Mouse (Mus musculus): ENCODE measurements around the gene Pou2f3.

Gene Pou2f3

GRCm38 (mm10) chr9:43230886-43231285, 20.7 kb upstream of the Pou2f3 start:
- DNase-seq (ENCODE audit: low spot score) = no peak

- no peak for DNase-seq (ENCODE audit: low spot score)
Measured at GRCm38 (mm10) chr9:43229962-43230361, 19.8 kb upstream of the Pou2f3 start.

GRCm38 (mm10) chr9:43229398-43229895, 19.3 kb upstream of the Pou2f3 start:
- no peak for DNase-seq (ENCODE audit: low spot score)

GRCm38 (mm10) chr9:43228745-43229144, 18.6 kb upstream of the Pou2f3 start:
- DNase-seq (ENCODE audit: low spot score) = no peak

- DNase-seq (ENCODE audit: low spot score) = no peak
Measured at GRCm38 (mm10) chr9:43227626-43228025, 17.5 kb upstream of the Pou2f3 start.

GRCm38 (mm10) chr9:43226573-43227160, 16.5 kb upstream of the Pou2f3 start:
- no peak for DNase-seq (ENCODE audit: low spot score)

- no peak for DNase-seq (ENCODE audit: low spot score)
Measured at GRCm38 (mm10) chr9:43225481-43225880, 15.3 kb upstream of the Pou2f3 start.

- DNase-seq (ENCODE audit: low spot score) = no peak
Measured at GRCm38 (mm10) chr9:43224771-43225355, 14.7 kb upstream of the Pou2f3 start.

- no peak for DNase-seq (ENCODE audit: low spot score)
Measured at GRCm38 (mm10) chr9:43222429-43222715, 12.2 kb upstream of the Pou2f3 start.

GRCm38 (mm10) chr9:43221643-43222428, 11.7 kb upstream of the Pou2f3 start:
- peak; percentile 91 for DNase-seq (ENCODE audit: low spot score)

- peak; percentile 47 for DNase-seq (ENCODE audit: low spot score)
Measured at GRCm38 (mm10) chr9:43210771-43211450, 742 bp upstream of the Pou2f3 start.

GRCm38 (mm10) chr9:43206022-43206390, 4.2 kb downstream of the Pou2f3 start:
- DNase-seq (ENCODE audit: low spot score) = no peak

- no peak for DNase-seq (ENCODE audit: low spot score)
Measured at GRCm38 (mm10) chr9:43205343-43206021, 4.7 kb downstream of the Pou2f3 start.

- DNase-seq (ENCODE audit: low spot score) = no peak
Measured at GRCm38 (mm10) chr9:43200212-43200611, 10.0 kb downstream of the Pou2f3 start.

- no peak for DNase-seq (ENCODE audit: low spot score)
Measured at GRCm38 (mm10) chr9:43194001-43194400, 16.2 kb downstream of the Pou2f3 start.

GRCm38 (mm10) chr9:43191561-43191960, 18.6 kb downstream of the Pou2f3 start:
- DNase-seq (ENCODE audit: low spot score) = no peak

GRCm38 (mm10) chr9:43189021-43189356, 21.2 kb downstream of the Pou2f3 start:
- DNase-seq (ENCODE audit: low spot score) = no peak

- no peak for DNase-seq (ENCODE audit: low spot score)
Measured at GRCm38 (mm10) chr9:43188309-43189020, 21.7 kb downstream of the Pou2f3 start.

- no peak for DNase-seq (ENCODE audit: low spot score)
Measured at GRCm38 (mm10) chr9:43179614-43180013, 30.6 kb downstream of the Pou2f3 start.

- no peak for DNase-seq (ENCODE audit: low spot score)
Measured at GRCm38 (mm10) chr9:43178172-43178571, 32.0 kb downstream of the Pou2f3 start.

- no peak for DNase-seq (ENCODE audit: low spot score)
Measured at GRCm38 (mm10) chr9:43167081-43167480, 43.1 kb downstream of the Pou2f3 start.

- DNase-seq (ENCODE audit: low spot score) = no peak
Measured at GRCm38 (mm10) chr9:43166346-43166745, 43.8 kb downstream of the Pou2f3 start.

Data from layer of hippocampus, adult 11-12 months (tissue).